Mouse (Mus musculus): ENCODE measurements at regions not wholly inside any gene's neighbourhood (a gene's known extent, or its start where the extent isn't known, plus 50 kb on each side); places are given as distances from the start of the nearest gene placed in this dataset.

- Histone ChIP-seq H3K4me1 (ENCODE audit: control insufficient read depth in 1 of 2, insufficient read depth in 2 of 2, low read length in 2 of 2) (no peaks in the 10 kb centered on the region), H3K27me3 (ENCODE audit: control insufficient read depth in 1 of 2, insufficient read depth in 2 of 2, low read length in 2 of 2) (no peaks in the 10 kb centered on the region), H3K27ac (ENCODE audit: control insufficient read depth, low read depth, low read length) (no peak overlapping the region), H3K9me3 (replicated peaks; ENCODE audit: insufficient read depth, low read length) (no peaks in the 10 kb centered on the region), H3K4me3 (ENCODE audit: control insufficient read depth in 1 of 2, insufficient read depth in 1 of 2, low read depth in 2 of 2, low read length in 2 of 2) (no peak overlapping the region), H3K79me2 (ENCODE audit: control insufficient read depth, insufficient read depth, low read length, poor library complexity) (no peaks in the 10 kb centered on the region), H3K36me3 (ENCODE audit: control insufficient read depth in 1 of 2, insufficient read depth in 2 of 2, low read length in 2 of 2) (no peaks in the 10 kb centered on the region), H3K9ac (ENCODE audit: control insufficient read depth, low read depth, low read length, poor library complexity, severe bottlenecking) (no peak overlapping the region)
- no peak for TF ChIP-seq UBTF (IDR thresholded peaks at IDR 0.05; ENCODE audit: borderline replicate concordance, insufficient read depth, low read depth, low read length)
- no peak for TF ChIP-seq E2F4 (IDR thresholded peaks at IDR 0.05; ENCODE audit: borderline replicate concordance, low read depth, low read length)
- no peak for TF ChIP-seq CHD2 (IDR thresholded peaks at IDR 0.05; ENCODE audit: low read length)
- TF ChIP-seq USF2 (IDR thresholded peaks at IDR 0.05; ENCODE audit: borderline replicate concordance in 1 of 2, insufficient read depth in 1 of 2, low read depth in 1 of 2, low read length in 2 of 2) = no peak
- no peak for TF ChIP-seq TAL1 (IDR thresholded peaks at IDR 0.05; ENCODE audit: low read length)
- no peak for TF ChIP-seq SIN3A (IDR thresholded peaks at IDR 0.05; ENCODE audit: low read length)
- no peak for TF ChIP-seq MEF2A (IDR thresholded peaks at IDR 0.05; ENCODE audit: extremely low read depth, insufficient replicate concordance, low read depth, low read length, poor library complexity, severe bottlenecking)
- no peak for TF ChIP-seq ZKSCAN1 (IDR thresholded peaks at IDR 0.05; ENCODE audit: low read depth, low read length)
- no peak for TF ChIP-seq KAT2A (conservative IDR thresholded peaks at IDR 0.05; ENCODE audit: low read depth, low read length)
- no peak for DNase-seq (ENCODE audit: low read depth, low spot score)
Observed at GRCm38 (mm10) chr5:126155216-126155880, 623.8 kb downstream of the Tmem132b start.

GRCm38 (mm10) chr5:126186111-126186510, 654.5 kb downstream of the Tmem132b start:
- no peaks in the 10 kb centered on the region for H3K27me3 ChIP-seq (ENCODE audit: control insufficient read depth in 1 of 2, insufficient read depth in 2 of 2, low read length in 2 of 2)
- no peak overlapping the region for H3K4me3 ChIP-seq (ENCODE audit: control insufficient read depth in 1 of 2, insufficient read depth in 1 of 2, low read depth in 2 of 2, low read length in 2 of 2)

DNA sequence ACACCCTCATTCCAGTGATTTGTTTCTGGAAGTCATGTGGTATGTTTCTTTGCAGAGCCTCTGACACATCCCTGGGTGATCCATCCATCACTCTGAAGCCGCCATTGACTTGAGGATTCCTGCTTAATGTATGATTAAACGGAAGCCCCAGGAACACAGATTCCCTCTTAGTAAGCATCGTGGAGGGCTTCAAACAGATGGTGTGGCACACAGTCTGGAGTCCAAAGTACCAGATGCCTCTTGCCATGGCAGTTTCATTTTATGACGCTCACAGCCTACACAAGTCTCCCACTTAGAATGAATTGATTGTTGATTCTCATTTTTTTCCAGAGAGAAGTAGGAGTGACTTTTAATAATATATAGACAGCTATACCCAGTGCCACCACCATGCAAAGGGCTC, 668.3 kb downstream of the Tmem132b start:
- Histone ChIP-seq H3K79me2 (ENCODE audit: control insufficient read depth, insufficient read depth, low read length, poor library complexity) (no peaks in the 10 kb centered on the region), H3K4me3 (ENCODE audit: control insufficient read depth in 1 of 2, insufficient read depth in 1 of 2, low read depth in 2 of 2, low read length in 2 of 2) (no peak overlapping the region), H3K27me3 (ENCODE audit: control insufficient read depth in 1 of 2, insufficient read depth in 2 of 2, low read length in 2 of 2) (no peaks in the 10 kb centered on the region), H3K27ac (ENCODE audit: control insufficient read depth, low read depth, low read length) (no peak overlapping the region), H3K4me1 (ENCODE audit: control insufficient read depth in 1 of 2, insufficient read depth in 2 of 2, low read length in 2 of 2) (no peaks in the 10 kb centered on the region), H3K36me3 (ENCODE audit: control insufficient read depth in 1 of 2, insufficient read depth in 2 of 2, low read length in 2 of 2) (no peaks in the 10 kb centered on the region), H3K9ac (ENCODE audit: control insufficient read depth, low read depth, low read length, poor library complexity, severe bottlenecking) (no peak overlapping the region), H3K9me3 (replicated peaks; ENCODE audit: insufficient read depth, low read length) (no peaks in the 10 kb centered on the region)
- TF ChIP-seq EP300 (IDR thresholded peaks at IDR 0.05; ENCODE audit: low read depth in 1 of 2, low read length in 2 of 2) (no peak), POLR2A (IDR thresholded peaks at IDR 0.05; ENCODE audit: control insufficient read depth in 1 of 2, insufficient read depth in 1 of 2, low read depth in 1 of 2, low read length in 2 of 2, poor library complexity in 1 of 2) (no peak), ZMIZ1 (IDR thresholded peaks at IDR 0.05; ENCODE audit: low read depth, low read length) (no peak), E2F4 (IDR thresholded peaks at IDR 0.05; ENCODE audit: borderline replicate concordance, low read depth, low read length) (no peak), KAT2A (conservative IDR thresholded peaks at IDR 0.05; ENCODE audit: low read depth, low read length) (no peak), NRF1 (IDR thresholded peaks at IDR 0.05; ENCODE audit: insufficient read depth, low read depth, low read length, poor library complexity, severe bottlenecking) (no peak)
- DNase-seq (ENCODE audit: low read depth, low spot score) = no peak

More at GRCm38 (mm10) chr5:126186111-126186510, 654.5 kb downstream of the Tmem132b start:
- Histone ChIP-seq H3K36me3 (ENCODE audit: control insufficient read depth in 1 of 2, insufficient read depth in 2 of 2, low read length in 2 of 2) (no peaks in the 10 kb centered on the region), H3K9me3 (replicated peaks; ENCODE audit: insufficient read depth, low read length) (no peaks in the 10 kb centered on the region), H3K27ac (ENCODE audit: control insufficient read depth, low read depth, low read length) (no peak overlapping the region), H3K9ac (ENCODE audit: control insufficient read depth, low read depth, low read length, poor library complexity, severe bottlenecking) (no peak overlapping the region), H3K79me2 (ENCODE audit: control insufficient read depth, insufficient read depth, low read length, poor library complexity) (no peaks in the 10 kb centered on the region), H3K4me1 (ENCODE audit: control insufficient read depth in 1 of 2, insufficient read depth in 2 of 2, low read length in 2 of 2) (no peaks in the 10 kb centered on the region)
- TF ChIP-seq ZKSCAN1 (IDR thresholded peaks at IDR 0.05; ENCODE audit: low read depth, low read length) = no peak
- no peak for TF ChIP-seq E2F4 (IDR thresholded peaks at IDR 0.05; ENCODE audit: borderline replicate concordance, low read depth, low read length)
- TF ChIP-seq USF2 (IDR thresholded peaks at IDR 0.05; ENCODE audit: borderline replicate concordance in 1 of 2, insufficient read depth in 1 of 2, low read depth in 1 of 2, low read length in 2 of 2) = no peak
- no peak for TF ChIP-seq MYB (IDR thresholded peaks at IDR 0.05; ENCODE audit: low read depth, low read length)
- TF ChIP-seq CTCF (IDR thresholded peaks at IDR 0.05 in 2 of 3, conservative IDR thresholded peaks at IDR 0.05 in 1 of 3; ENCODE audit: control insufficient read depth in 1 of 3, insufficient read depth in 1 of 3, low read depth in 2 of 3, low read length in 3 of 3, poor library complexity in 1 of 3, severe bottlenecking in 1 of 3) = no peak
- no peak for TF ChIP-seq POLR2AphosphoS5 (IDR thresholded peaks at IDR 0.05; ENCODE audit: borderline replicate concordance, low read depth, low read length)
- no peak for DNase-seq (ENCODE audit: low read depth, low spot score)
